8 mouse cellular contexts compared by ENCODE assay signal in genomic region chr4:59003806-59004200, GRCm38 (mm10). TPM values are rescaled to one million over a fixed set of nuclear protein-coding genes. Genes with fewer than 3 reads are reported as not detected.
DNase-seq lines count a peak whose midpoint lies in the region; ATAC-seq lines count a peak whose summit lies in the region.

No protein-coding gene starts in this region.

- peaks cover 3% of the 10 kb centered on the region; the same call in 1 of the 2 replicates for H3K4me1 ChIP-seq in neural tube, embryonic 11.5 days (ENCODE audit: control insufficient read depth, insufficient read depth, low read length)
- peaks cover 45% of the 10 kb centered on the region for H3K4me1 ChIP-seq in limb, embryonic 13.5 days
- peaks cover 12% of the 10 kb centered on the region; the same call in 1 of the 2 replicates for H3K4me1 ChIP-seq in stomach, embryonic 15.5 days

- peak overlapping the region; percentile 92 for H3K9ac ChIP-seq in neural tube, embryonic 11.5 days (ENCODE audit: low read length)
- peak overlapping the region; percentile 97 for H3K9ac ChIP-seq in limb, embryonic 13.5 days
- H3K9ac ChIP-seq in stomach, embryonic 15.5 days = peak overlapping the region; percentile 70

- peak; percentile 30 for DNase-seq in adrenal gland, adult 2 months
- DNase-seq in adrenal gland, adult 8-10 months = no peak
- no peak for DNase-seq in neural tube, embryonic 11.5 days (ENCODE audit: low spot score)
- no peak for DNase-seq in neural tube, embryonic 10.5 days (ENCODE audit: extremely low spot score, low spot score)
- DNase-seq in B cell, adult 2 months = no peak
- DNase-seq in retina, postnatal 1 day = no peak

- no peak for ATAC-seq in neural tube, embryonic 11.5 days (ENCODE audit: insufficient read depth, low FRiP score, low TSS enrichment)
- ATAC-seq in limb, embryonic 13.5 days (ENCODE audit: low FRiP score, low read depth) = no peak
- ATAC-seq in stomach, embryonic 15.5 days (ENCODE audit: insufficient read depth, low FRiP score, low read depth) = no peak

- H3K27ac ChIP-seq in neural tube, embryonic 11.5 days (ENCODE audit: low read depth, low read length) = no peak overlapping the region
- H3K27ac ChIP-seq in limb, embryonic 13.5 days = no peak overlapping the region
- H3K27ac ChIP-seq in stomach, embryonic 15.5 days = peak overlapping the region; percentile 85; the same call in 1 of the 2 replicates

- no peaks in the 10 kb centered on the region for H3K27me3 ChIP-seq in neural tube, embryonic 11.5 days (ENCODE audit: control insufficient read depth, insufficient read depth, low read length)
- no peaks in the 10 kb centered on the region for H3K27me3 ChIP-seq in limb, embryonic 13.5 days
- H3K27me3 ChIP-seq in stomach, embryonic 15.5 days (replicated peaks) = no peaks in the 10 kb centered on the region

- no peaks in the 10 kb centered on the region for H3K36me3 ChIP-seq in neural tube, embryonic 11.5 days (ENCODE audit: control insufficient read depth, insufficient read depth, low read length)
- H3K36me3 ChIP-seq in limb, embryonic 13.5 days = no peaks in the 10 kb centered on the region
- H3K36me3 ChIP-seq in stomach, embryonic 15.5 days = no peaks in the 10 kb centered on the region

- peak overlapping the region; percentile 69 for H3K4me3 ChIP-seq in neural tube, embryonic 11.5 days (ENCODE audit: low read depth, low read length)
- H3K4me3 ChIP-seq in limb, embryonic 13.5 days = peak overlapping the region; percentile 83
- H3K4me3 ChIP-seq in stomach, embryonic 15.5 days (replicated peaks) = peak overlapping the region; percentile 89

- 33% methylated on average over 7 of the region's 7 CpGs for WGBS in neural tube, embryonic 11.5 days
- WGBS in limb, embryonic 13.5 days = 29% methylated on average over 7 of the region's 7 CpGs
- 20% methylated on average over 7 of the region's 7 CpGs for WGBS in stomach, embryonic 15.5 days

- no peaks in the 10 kb centered on the region for H3K9me3 ChIP-seq in neural tube, embryonic 11.5 days (ENCODE audit: control insufficient read depth, low read length)
- H3K9me3 ChIP-seq in limb, embryonic 13.5 days = no peaks in the 10 kb centered on the region
- no peaks in the 10 kb centered on the region for H3K9me3 ChIP-seq in stomach, embryonic 15.5 days

- peak overlapping the region; percentile 77 for H3K4me2 ChIP-seq in neural tube, embryonic 11.5 days (ENCODE audit: low read depth)
- H3K4me2 ChIP-seq in limb, embryonic 13.5 days (replicated peaks) = peak overlapping the region; percentile 80
- H3K4me2 ChIP-seq in stomach, embryonic 15.5 days = peak overlapping the region; percentile 65

RNA-seq across cellular contexts. Expression of gene Gm20503, which starts 0.8 kb away (rescaled TPM):
- 1 to 10 TPM in 1 of 2 experiments, not detected in 1; 2.9 TPM for total RNA-seq in adrenal gland, adult 2 months (2021)
- not detected in 2 replicates for polyA plus RNA-seq in adrenal gland, adult 2 months (2012; rRNA removed)
- 1 to 10 TPM in 3 of 4 experiments, not detected in 1; 2.7 to 8.3 (median 6.3) TPM for total RNA-seq in adrenal gland, adult 8-10 months (2022)
- 8.3 and 10.6 TPM in 2 replicates for polyA plus RNA-seq in neural tube, embryonic 11.5 days (2014; fragmentation: Nextera tagmentation; extraction: Ambion mirVana)
- polyA plus RNA-seq in limb, embryonic 13.5 days (2015; fragmentation: Nextera tagmentation; extraction: Ambion mirVana) = 19.3 and 20.3 TPM in 2 replicates
- polyA plus RNA-seq in stomach, embryonic 15.5 days (2015; fragmentation: Nextera tagmentation; extraction: Ambion mirVana) = 15.2 and 21.9 TPM in 2 replicates

RNA-seq across cellular contexts. Expression of gene Dnajc25, which starts 8.9 kb away (rescaled TPM):
- total RNA-seq in adrenal gland, adult 2 months (2021) = 10 to 100 TPM; 16.8 to 20.5 TPM
- polyA plus RNA-seq in adrenal gland, adult 2 months (2012; rRNA removed) = 6.9 and 7.3 TPM in 2 replicates
- 10 to 100 TPM; 13.1 to 19.6 (median 15.3) TPM for total RNA-seq in adrenal gland, adult 8-10 months (2022)
- 7.8 and 7.9 TPM in 2 replicates for polyA plus RNA-seq in neural tube, embryonic 11.5 days (2014; fragmentation: Nextera tagmentation; extraction: Ambion mirVana)
- polyA plus RNA-seq in limb, embryonic 13.5 days (2015; fragmentation: Nextera tagmentation; extraction: Ambion mirVana) = 15.7 and 16.6 TPM in 2 replicates
- 11.4 and 13.0 TPM in 2 replicates for polyA plus RNA-seq in stomach, embryonic 15.5 days (2015; fragmentation: Nextera tagmentation; extraction: Ambion mirVana)

RNA-seq across cellular contexts. Expression of gene Ptgr1, which starts 16.9 kb away (rescaled TPM):
- 10 to 100 TPM; 12.1 to 26.9 TPM for total RNA-seq in adrenal gland, adult 2 months (2021)
- polyA plus RNA-seq in adrenal gland, adult 2 months (2012; rRNA removed) = 2.0 and 2.4 TPM in 2 replicates
- 10 to 100 TPM; 18.0 to 54.4 (median 29.9) TPM for total RNA-seq in adrenal gland, adult 8-10 months (2022)
- polyA plus RNA-seq in neural tube, embryonic 11.5 days (2014; fragmentation: Nextera tagmentation; extraction: Ambion mirVana) = 14.7 and 16.1 TPM in 2 replicates
- 23.8 and 25.5 TPM in 2 replicates for polyA plus RNA-seq in limb, embryonic 13.5 days (2015; fragmentation: Nextera tagmentation; extraction: Ambion mirVana)
- polyA plus RNA-seq in stomach, embryonic 15.5 days (2015; fragmentation: Nextera tagmentation; extraction: Ambion mirVana) = 64.5 and 66.3 TPM in 2 replicates

RNA-seq across cellular contexts. Expression of gene Gng10, which starts 31.1 kb away (rescaled TPM):
- 10 to 100 TPM; 25.1 to 38.3 TPM for total RNA-seq in adrenal gland, adult 2 months (2021)
- 21.4 and 27.8 TPM in 2 replicates for polyA plus RNA-seq in adrenal gland, adult 2 months (2012; rRNA removed)
- 10 to 100 TPM; 22.4 to 39.2 (median 34.3) TPM for total RNA-seq in adrenal gland, adult 8-10 months (2022)
- polyA plus RNA-seq in neural tube, embryonic 11.5 days (2014; fragmentation: Nextera tagmentation; extraction: Ambion mirVana) = 89.6 and 89.7 TPM in 2 replicates
- polyA plus RNA-seq in limb, embryonic 13.5 days (2015; fragmentation: Nextera tagmentation; extraction: Ambion mirVana) = 193 and 195 TPM in 2 replicates
- polyA plus RNA-seq in stomach, embryonic 15.5 days (2015; fragmentation: Nextera tagmentation; extraction: Ambion mirVana) = 108 and 125 TPM in 2 replicates
